Mouse (Mus musculus) neural tube, embryonic 11.5 days (tissue): ENCODE results near the gene Dek. TPM values are rescaled to one million over a fixed set of nuclear protein-coding genes. Genes with fewer than 3 reads are reported as not detected.

ENCODE experiments used
- ATAC-seq: fragments of 200-750 bp; cut with Nextera tagmentation; 2 replicates; pipeline ENCODE4 v1.8.0; 2017; ENCODE audit warnings: moderate number of reproducible peaks, mild to moderate bottlenecking, moderate TSS enrichment, moderate library complexity; ENCODE audit not compliant: insufficient read depth, low FRiP score, low TSS enrichment
- DNase-seq: peaks from one replicate; pipeline ENCODE4 v3.0.0-alpha.2; 2015; ENCODE audit warnings: low spot score
- H3K27ac ChIP-seq: fragments of 300-500 bp; sonication (generic); 2 replicates; pipeline ENCODE4 v1.5.1; 2014; ENCODE audit warnings: low read depth, mild to moderate bottlenecking, low read length
- H3K27me3 ChIP-seq: fragments of 300-500 bp; sonication (generic); 2 replicates; pipeline ENCODE4 v1.6.1; 2014; ENCODE audit warnings: mild to moderate bottlenecking, low read length, mixed read lengths; ENCODE audit not compliant: control insufficient read depth, insufficient read depth
- H3K36me3 ChIP-seq: fragments of 300-500 bp; sonication (generic); 2 replicates; pipeline ENCODE4 v1.6.1; 2014; ENCODE audit warnings: mild to moderate bottlenecking, low read length, moderate library complexity, mixed read lengths; ENCODE audit not compliant: control insufficient read depth, insufficient read depth
- H3K4me1 ChIP-seq: fragments of 300-500 bp; sonication (generic); 2 replicates; pipeline ENCODE4 v1.6.1; 2014; ENCODE audit warnings: low read length, mixed read lengths; ENCODE audit not compliant: control insufficient read depth, insufficient read depth
- H3K4me2 ChIP-seq: fragments of 300-500 bp; sonication (generic); 2 replicates; pipeline ENCODE4 v1.6.1; 2014; ENCODE audit warnings: low read depth, mild to moderate bottlenecking, moderate library complexity
- H3K4me3 ChIP-seq: fragments of 300-500 bp; sonication (generic); 2 replicates; pipeline ENCODE4 v1.5.1; 2014; ENCODE audit warnings: low read depth, low read length
- H3K9ac ChIP-seq: fragments of 300-500 bp; sonication (generic); 2 replicates; pipeline ENCODE4 v1.6.1; 2014; ENCODE audit warnings: mild to moderate bottlenecking, low read length
- H3K9me3 ChIP-seq: fragments of 300-500 bp; sonication (generic); 2 replicates; pipeline ENCODE4 v1.6.1; 2016; ENCODE audit warnings: low read length; ENCODE audit not compliant: control insufficient read depth
- WGBS: fragments of 180-500 bp; shearing (Covaris S2); extraction: QIAGEN DNeasy Blood & Tissue Kit; methylation state at CpG from one replicate; pipeline ENCODE4 v1.1.7; 2014; 5-methylcytosine and 5-hydroxymethylcytosine counted together
- polyA plus RNA-seq: library from polyadenylated mRNA; unstranded; fragments of >200 nt; fragmentation: Nextera tagmentation; extraction: Ambion mirVana; gene quantifications from 2 replicates; pipeline ENCODE4 v1.2.1, GENCODE M21; 2014

Gene Dek
- polyA plus RNA-seq, 1 experiment from 2014 or later: 319 TPM

DNA sequence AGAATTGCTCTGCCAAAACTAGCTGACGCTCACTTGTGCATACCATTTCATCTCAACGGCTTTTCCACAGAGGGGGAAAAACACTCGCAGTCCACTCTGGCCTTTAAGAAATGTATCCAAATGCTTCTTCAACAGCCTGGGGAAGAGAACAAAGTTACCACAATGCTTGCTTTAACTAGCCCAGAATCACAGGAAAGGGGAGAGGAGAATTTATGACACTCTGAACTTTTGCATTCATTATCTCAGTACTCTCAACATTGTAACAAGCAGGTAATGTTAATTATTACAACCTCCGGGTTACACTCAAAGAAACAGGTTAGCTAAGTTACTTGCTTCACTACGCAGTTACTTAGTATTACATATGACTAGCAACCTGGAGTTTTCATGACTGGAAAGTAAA, 65.9 kb downstream of the Dek start:
- no peak overlapping the region for H3K9ac ChIP-seq
- H3K27ac ChIP-seq: no peak overlapping the region
- ATAC-seq (no peak), DNase-seq (no peak)
- H3K36me3 ChIP-seq: no peaks in the 10 kb centered on the region
- H3K27me3 ChIP-seq: no peaks in the 10 kb centered on the region
- H3K4me3 ChIP-seq: no peak overlapping the region
- 95% methylated on average over 5 of the region's 5 CpGs for WGBS
- H3K4me1 ChIP-seq: peaks cover 11% of the 10 kb centered on the region
- H3K4me2 ChIP-seq: no peak overlapping the region
- no peaks in the 10 kb centered on the region for H3K9me3 ChIP-seq

DNA sequence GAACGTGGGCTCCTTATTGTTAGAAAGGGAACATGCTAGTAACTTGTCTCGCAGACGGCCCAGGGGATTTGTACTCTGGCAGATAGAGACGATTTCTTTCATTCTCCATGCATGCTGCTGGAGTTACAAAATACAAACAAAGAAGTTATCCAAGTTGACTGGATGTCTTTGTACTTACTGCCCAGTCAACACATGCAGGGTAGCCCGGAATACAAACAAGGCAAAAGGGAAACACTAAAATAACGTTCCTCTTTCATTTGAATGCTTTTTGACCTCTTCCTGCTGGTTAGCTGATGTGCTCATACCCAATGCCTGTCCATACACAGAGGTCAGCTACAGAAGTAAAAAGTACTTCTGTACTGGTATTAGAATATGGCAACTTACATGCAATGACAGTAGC, 68.1 kb downstream of the Dek start:
- H3K9ac ChIP-seq: no peak overlapping the region
- H3K4me1 ChIP-seq: peaks cover 3% of the 10 kb centered on the region; the same call in 1 of the 2 replicates
- 85% methylated on average over 6 of the region's 6 CpGs for WGBS

More for the DNA sequence above, 68.1 kb downstream of the Dek start:
- DNase-seq: no peak
- Histone ChIP-seq H3K27me3 (no peaks in the 10 kb centered on the region), H3K4me2 (no peak overlapping the region), H3K9me3 (no peaks in the 10 kb centered on the region), H3K27ac (no peak overlapping the region), H3K4me3 (no peak overlapping the region), H3K36me3 (no peaks in the 10 kb centered on the region)
- ATAC-seq: no peak

Other genes with a start within 250 kb of the Dek start
- 20.6 and 23.0 TPM in 2 replicates for gene Kif13a, start 176.3 kb downstream of the Dek start, polyA plus RNA-seq
- 5.7 and 6.4 TPM in 2 replicates for gene Nhlrc1, start 91.4 kb downstream of the Dek start, polyA plus RNA-seq
- 15.8 and 19.1 TPM in 2 replicates for gene Kdm1b, start 62.7 kb downstream of the Dek start, polyA plus RNA-seq
- gene Tpmt, start 61.5 kb downstream of the Dek start, polyA plus RNA-seq: 44.0 and 46.7 TPM in 2 replicates
- 2.4 and 3.1 TPM in 2 replicates for gene Rnf144b, start 16.5 kb upstream of the Dek start, polyA plus RNA-seq